Mouse (Mus musculus): ENCODE measurements at regions not wholly inside any gene's neighbourhood (a gene's known extent, or its start where the extent isn't known, plus 50 kb on each side); places are given as distances from the start of the nearest gene placed in this dataset.
A peak's percentile ranks its signal among the peaks of the same experiment; 100 is the strongest.

DNA sequence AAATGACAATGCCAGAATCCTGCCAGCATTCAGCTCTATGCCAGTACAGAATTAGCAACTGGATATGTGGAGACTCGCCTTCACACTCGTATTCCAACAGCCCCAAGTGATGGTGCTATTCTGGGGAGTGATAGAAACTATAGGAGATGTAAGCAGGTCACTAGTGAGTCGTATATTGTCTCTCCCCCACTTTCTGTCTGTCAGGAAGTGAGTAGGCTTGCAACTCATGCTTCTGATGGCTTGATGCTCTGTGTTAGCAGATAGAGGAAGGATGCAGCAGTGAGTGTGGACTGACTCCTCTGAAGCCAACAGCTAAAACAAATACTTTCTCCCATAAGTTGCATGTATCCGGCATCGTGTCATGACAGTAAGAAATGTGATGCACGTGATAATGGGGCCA lies 52.0 kb upstream of the 4933409G03Rik start:
- DNase-seq = peak; percentile 3 to 20

DNA sequence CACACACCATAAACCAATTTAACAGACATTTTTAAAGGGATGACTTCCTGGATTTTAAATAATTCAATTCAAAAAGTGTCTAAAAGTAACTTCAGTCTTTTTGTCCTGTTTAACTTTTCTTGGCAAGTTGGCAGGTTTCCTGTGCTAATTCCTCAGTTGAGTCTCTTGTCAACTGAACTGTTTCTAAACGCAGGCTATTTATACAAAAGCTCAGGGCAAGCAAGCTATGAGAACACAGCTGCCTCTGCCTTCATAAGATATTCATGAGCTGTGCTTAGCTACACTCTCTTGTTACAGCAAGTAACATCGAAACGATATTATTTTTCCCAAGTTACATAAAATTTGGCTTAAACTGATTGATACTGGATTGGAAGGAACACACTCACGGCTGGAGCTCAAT lies 51.1 kb upstream of the 4933409G03Rik start:
- DNase-seq = no peak
